Mouse (Mus musculus) liver, adult 2 months (tissue): Measurements from ENCODE around the gene Gatb. TPM values are rescaled to one million over a fixed set of nuclear protein-coding genes. Genes with fewer than 3 reads are reported as not detected.

Experiments used
- DNase-seq: peaks from one replicate; pipeline ENCODE4 v3.0.0-alpha.2; 2011; ENCODE audit warnings: low read depth, low spot score; ENCODE audit errors: extremely low read depth
- H3K27ac ChIP-seq: fragments of 200-500 bp; replicated peaks from 2 replicates; pipeline ENCODE4 v1.5.1; 2012; ENCODE audit warnings: low read depth, mild to moderate bottlenecking, control low read depth, inconsistent platforms, low read length; ENCODE audit not compliant: insufficient read depth
- H3K27me3 ChIP-seq: fragments of 200-500 bp; 2 replicates; pipeline ENCODE4 v1.6.1; 2012; ENCODE audit warnings: mild to moderate bottlenecking, moderate library complexity, low read length, inconsistent platforms; ENCODE audit not compliant: control insufficient read depth, insufficient read depth
- H3K36me3 ChIP-seq: fragments of 200-500 bp; 2 replicates; pipeline ENCODE4 v1.6.1; 2012; ENCODE audit warnings: low read length, inconsistent platforms; ENCODE audit not compliant: control insufficient read depth, insufficient read depth
- H3K4me1 ChIP-seq: fragments of 200-500 bp; 2 replicates; pipeline ENCODE4 v1.6.1; 2011; ENCODE audit warnings: low read length; ENCODE audit not compliant: control insufficient read depth, insufficient read depth
- H3K4me3 ChIP-seq: fragments of 200-500 bp; 2 replicates; pipeline ENCODE4 v1.5.1; 2011; ENCODE audit warnings: low read depth, mild to moderate bottlenecking, control low read depth, low read length, moderate library complexity; ENCODE audit not compliant: insufficient read depth
- H3K79me2 ChIP-seq: fragments of 200-500 bp; 2 replicates; pipeline ENCODE4 v1.6.1; 2012; ENCODE audit warnings: inconsistent platforms, mild to moderate bottlenecking, low read length, moderate library complexity; ENCODE audit not compliant: control insufficient read depth, insufficient read depth
- H3K9ac ChIP-seq: fragments of 200-500 bp; 2 replicates; pipeline ENCODE4 v1.6.1; 2012; ENCODE audit warnings: low read depth, mild to moderate bottlenecking, control low read depth, inconsistent platforms, low read length
- CTCF ChIP-seq: fragments of 200-500 bp; IDR thresholded peaks from 2 replicates; pipeline ENCODE4 v1.5.1; 2011; ENCODE audit warnings: low read depth, low read length, control low read depth
- POLR2A ChIP-seq: fragments of 200-500 bp; IDR thresholded peaks from 2 replicates; pipeline ENCODE4 v1.6.1; 2011; ENCODE audit warnings: low read length, control low read depth; ENCODE audit not compliant: insufficient read depth; ENCODE audit errors: extremely low read depth
- WGBS: fragments of 180-500 bp; shearing (Covaris S2); methylation state at CpG from one replicate; pipeline ENCODE4 v1.1.7; 2018; 5-methylcytosine and 5-hydroxymethylcytosine counted together
- polyA plus RNA-seq: library from polyadenylated mRNA; depleted of rRNA; stranded (reverse); fragments of >200 nt; gene quantifications from 2 replicates; pipeline ENCODE4 v1.2.3, GENCODE M21; 2012
- total RNA-seq: library from RNA; depleted of rRNA; stranded (reverse); fragments of >200 nt; gene quantifications from 2 replicates; pipeline ENCODE4 v1.2.3, GENCODE M21; 2014

The Gatb gene
- total and polyA plus RNA-seq, 2 experiments = 17.1 to 39.5 TPM

DNA sequence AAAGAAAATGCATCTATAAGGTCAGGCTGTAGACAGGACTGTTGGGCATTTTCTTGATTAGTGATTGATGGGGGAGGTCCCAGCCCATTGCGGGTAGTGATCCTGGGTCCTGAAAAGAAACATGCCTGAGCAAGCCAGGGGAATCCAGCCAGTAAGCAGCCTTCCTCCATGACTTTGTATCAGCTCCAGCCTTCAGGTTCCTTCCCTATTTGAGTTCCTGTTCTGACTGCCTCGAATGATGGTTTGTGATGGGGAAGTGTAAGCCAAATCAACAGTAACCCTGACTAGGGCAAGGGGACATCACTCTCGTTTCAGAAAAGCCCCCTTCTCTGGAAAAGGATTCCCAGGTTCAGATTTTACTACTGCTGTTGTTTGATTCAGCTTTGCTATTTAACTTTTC is 31.2 kb upstream of the Gatb start:
- no peak for TF ChIP-seq POLR2A
- no peak for TF ChIP-seq CTCF
- Histone ChIP-seq H3K4me1 (no peaks in the 10 kb centered on the region), H3K4me3 (no peak overlapping the region), H3K36me3 (no peaks in the 10 kb centered on the region), H3K27me3 (no peaks in the 10 kb centered on the region), H3K27ac (no peak overlapping the region), H3K9ac (no peak overlapping the region), H3K79me2 (no peaks in the 10 kb centered on the region)
- 62% methylated on average over 3 of the region's 3 CpGs for WGBS
- no peak for DNase-seq

GRCm38 (mm10) chr3:85543652-85544051 is 30.3 kb upstream of the Gatb start:
- Histone ChIP-seq H3K4me1 (no peaks in the 10 kb centered on the region), H3K9ac (no peak overlapping the region), H3K79me2 (no peaks in the 10 kb centered on the region), H3K36me3 (no peaks in the 10 kb centered on the region), H3K4me3 (no peak overlapping the region), H3K27me3 (no peaks in the 10 kb centered on the region), H3K27ac (no peak overlapping the region)
- TF ChIP-seq CTCF (peak; percentile 65), POLR2A (no peak)
- peak; percentile 61 for DNase-seq
- 25% methylated on average over 2 of the region's 2 CpGs for WGBS

DNA sequence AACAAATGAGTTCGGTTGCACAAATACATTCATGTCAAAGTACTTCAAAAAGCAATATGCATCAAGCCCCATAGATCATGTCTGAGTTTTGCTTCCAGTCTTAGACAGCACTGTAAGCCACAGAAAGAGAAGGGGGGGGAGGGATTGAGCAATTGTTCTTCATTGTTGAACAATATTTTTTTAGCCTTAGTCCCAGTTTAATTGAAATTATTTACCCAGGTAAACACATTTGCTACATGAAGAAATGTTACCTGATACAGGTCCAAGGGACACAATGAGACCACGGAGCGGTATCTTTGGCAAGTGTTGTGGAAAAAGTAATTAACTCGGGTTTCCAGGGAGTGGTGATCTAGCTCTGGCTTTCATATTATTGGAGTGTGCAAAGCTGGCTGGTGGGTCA is 23.6 kb upstream of the Gatb start:
- Histone ChIP-seq H3K9ac (no peak overlapping the region), H3K36me3 (no peaks in the 10 kb centered on the region), H3K79me2 (no peaks in the 10 kb centered on the region), H3K4me1 (peaks cover 6% of the 10 kb centered on the region; the same call in 1 of the 2 replicates), H3K27ac (peak overlapping the region; percentile 97), H3K4me3 (no peak overlapping the region), H3K27me3 (no peaks in the 10 kb centered on the region)
- DNase-seq = peak; percentile 95
- 29% methylated on average over 4 of the region's 4 CpGs for WGBS
- TF ChIP-seq CTCF = no peak
- no peak for TF ChIP-seq POLR2A

DNA sequence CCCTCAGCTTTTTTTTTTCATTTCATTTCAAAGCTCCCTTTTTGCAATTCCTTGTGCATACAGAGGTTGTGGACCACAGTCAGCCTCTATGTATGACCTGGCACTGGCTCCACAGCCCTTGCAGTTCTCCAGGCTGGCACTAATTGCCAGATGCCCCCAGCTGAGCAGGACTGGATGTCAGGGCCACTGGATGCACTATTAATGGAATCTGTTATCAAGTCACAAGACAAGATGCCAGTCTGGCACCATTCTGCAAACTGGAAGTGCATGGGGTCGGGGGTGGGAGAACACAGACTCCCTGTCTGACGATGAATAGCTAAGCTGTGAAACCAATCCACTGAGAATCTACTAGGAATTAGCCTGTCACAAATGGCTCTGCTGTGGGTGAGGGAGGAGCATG is 22.6 kb upstream of the Gatb start:
- DNase-seq = peak; percentile 53
- Histone ChIP-seq H3K9ac (no peak overlapping the region), H3K27me3 (no peaks in the 10 kb centered on the region), H3K4me3 (no peak overlapping the region), H3K79me2 (no peaks in the 10 kb centered on the region), H3K36me3 (no peaks in the 10 kb centered on the region), H3K27ac (peak overlapping the region; percentile 97), H3K4me1 (peaks cover 6% of the 10 kb centered on the region; the same call in 1 of the 2 replicates)
- TF ChIP-seq CTCF = no peak
- 50% methylated on average over 2 of the region's 2 CpGs for WGBS

DNA sequence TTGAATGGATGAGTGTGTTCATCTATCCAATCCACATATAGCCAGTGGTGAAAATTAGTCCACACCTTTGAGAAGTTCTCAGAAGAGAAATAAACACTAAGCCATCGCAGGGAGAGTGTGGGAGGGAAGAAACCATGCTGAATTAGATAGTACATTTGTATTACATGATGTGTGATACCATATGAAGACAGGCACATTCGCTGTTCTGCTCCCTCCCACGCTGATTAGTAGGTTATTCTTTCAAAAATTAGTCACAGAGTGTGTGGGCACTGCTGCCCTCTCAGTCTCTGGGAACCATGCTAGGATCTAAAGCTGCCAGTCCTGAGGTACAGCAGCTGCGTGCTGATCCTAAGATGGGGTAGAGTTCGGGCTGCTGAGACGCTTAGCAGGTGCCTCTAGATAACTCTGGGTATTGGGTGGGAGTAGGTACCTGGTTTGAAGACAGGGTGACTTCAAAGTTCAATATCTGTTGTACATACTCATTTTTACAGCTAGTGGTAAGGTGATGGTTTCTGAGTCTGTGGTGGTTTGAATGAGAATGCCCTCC is 20.1 kb upstream of the Gatb start:
- no peak for TF ChIP-seq CTCF
- no peak for TF ChIP-seq POLR2A
- no peak overlapping the region for H3K4me3 ChIP-seq
- no peak for DNase-seq
- H3K27me3 ChIP-seq = no peaks in the 10 kb centered on the region
- H3K9ac ChIP-seq = no peak overlapping the region
- no peak overlapping the region for H3K27ac ChIP-seq
- no peaks in the 10 kb centered on the region for H3K36me3 ChIP-seq
- 90% methylated on average over 6 of the region's 6 CpGs for WGBS
- H3K4me1 ChIP-seq = peaks cover 6% of the 10 kb centered on the region; the same call in 1 of the 2 replicates
- no peaks in the 10 kb centered on the region for H3K79me2 ChIP-seq

GRCm38 (mm10) chr3:85564603-85565002 is 9.3 kb upstream of the Gatb start:
- no peak for TF ChIP-seq POLR2A
- TF ChIP-seq CTCF = no peak
- H3K79me2 ChIP-seq = no peaks in the 10 kb centered on the region; the same call in 1 of the 2 replicates
- no peak overlapping the region for H3K27ac ChIP-seq
- H3K4me3 ChIP-seq = no peak overlapping the region
- H3K4me1 ChIP-seq = no peaks in the 10 kb centered on the region
- no peaks in the 10 kb centered on the region for H3K36me3 ChIP-seq
- no peaks in the 10 kb centered on the region for H3K27me3 ChIP-seq
- WGBS = 91% methylated on average over 2 of the region's 2 CpGs
- no peak overlapping the region for H3K9ac ChIP-seq
- DNase-seq = no peak
